Mouse (Mus musculus): ENCODE results near the gene Elavl1.
A peak's percentile ranks its signal among the peaks of the same experiment; 100 is the strongest.

Gene Elavl1

DNA sequence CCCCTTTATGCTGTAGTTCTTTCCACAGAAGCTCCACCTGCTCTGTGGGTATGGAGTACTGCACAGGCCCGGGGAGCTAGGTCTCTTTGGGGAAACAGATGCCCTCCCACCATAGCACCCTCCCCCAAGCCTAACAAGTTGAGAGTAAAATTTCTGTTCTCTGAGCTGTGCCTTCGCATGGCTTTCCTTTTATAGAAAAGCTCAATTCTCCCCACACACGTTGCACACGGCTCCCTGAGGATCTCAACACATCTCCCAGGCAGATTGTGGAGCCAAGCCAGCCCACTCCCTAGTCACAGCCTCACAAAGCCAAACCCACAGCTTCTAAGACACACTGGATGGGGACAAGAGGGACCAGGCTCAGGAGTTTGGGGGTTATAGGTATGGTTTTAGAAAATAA lies 68.3 kb downstream of the Elavl1 start:
- DNase-seq: peak in 1 of 2 experiments; percentile 15

DNA sequence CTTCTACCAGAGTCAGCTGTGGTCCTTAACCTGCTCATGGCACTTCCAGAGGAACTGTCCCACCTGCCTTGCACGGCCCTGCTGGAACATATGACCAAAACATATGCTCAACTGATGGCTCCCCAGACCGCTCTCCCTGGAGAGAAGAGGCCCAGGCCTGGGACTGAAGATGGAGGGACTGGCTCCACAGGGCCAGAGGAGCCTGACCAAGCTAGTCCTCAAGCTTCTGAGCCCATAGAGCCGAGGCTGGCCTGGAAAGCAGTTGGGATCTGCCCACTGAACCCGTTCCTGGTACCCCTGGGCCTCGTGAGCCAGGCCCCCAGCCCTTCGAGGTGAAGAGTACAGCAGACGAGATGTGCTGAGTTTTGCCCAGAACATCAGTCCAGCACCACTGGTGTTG lies 69.7 kb downstream of the Elavl1 start:
- peak in 1 of 2 experiments; percentile 19 for DNase-seq

DNA sequence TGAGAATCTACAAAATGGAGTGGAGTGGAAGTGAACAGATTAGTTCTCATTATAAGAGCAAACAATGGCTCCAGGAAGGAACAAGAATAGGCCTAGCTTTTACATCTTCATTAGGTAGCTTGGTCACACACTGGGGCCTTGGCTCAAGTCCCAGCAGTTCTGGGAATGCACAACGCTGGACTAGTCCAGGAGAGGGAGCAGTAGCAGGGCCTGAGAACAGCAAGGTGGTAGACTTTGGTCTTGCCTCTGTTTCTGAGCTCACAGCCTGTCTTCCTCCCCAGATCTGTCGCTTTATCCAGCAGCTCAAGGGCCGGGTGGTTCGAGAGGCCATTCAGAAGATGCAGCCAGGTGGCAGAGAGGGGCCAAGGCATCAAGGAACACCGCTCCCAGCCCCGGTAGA lies 71.2 kb downstream of the Elavl1 start:
- DNase-seq: peak; percentile 54 to 65

DNA sequence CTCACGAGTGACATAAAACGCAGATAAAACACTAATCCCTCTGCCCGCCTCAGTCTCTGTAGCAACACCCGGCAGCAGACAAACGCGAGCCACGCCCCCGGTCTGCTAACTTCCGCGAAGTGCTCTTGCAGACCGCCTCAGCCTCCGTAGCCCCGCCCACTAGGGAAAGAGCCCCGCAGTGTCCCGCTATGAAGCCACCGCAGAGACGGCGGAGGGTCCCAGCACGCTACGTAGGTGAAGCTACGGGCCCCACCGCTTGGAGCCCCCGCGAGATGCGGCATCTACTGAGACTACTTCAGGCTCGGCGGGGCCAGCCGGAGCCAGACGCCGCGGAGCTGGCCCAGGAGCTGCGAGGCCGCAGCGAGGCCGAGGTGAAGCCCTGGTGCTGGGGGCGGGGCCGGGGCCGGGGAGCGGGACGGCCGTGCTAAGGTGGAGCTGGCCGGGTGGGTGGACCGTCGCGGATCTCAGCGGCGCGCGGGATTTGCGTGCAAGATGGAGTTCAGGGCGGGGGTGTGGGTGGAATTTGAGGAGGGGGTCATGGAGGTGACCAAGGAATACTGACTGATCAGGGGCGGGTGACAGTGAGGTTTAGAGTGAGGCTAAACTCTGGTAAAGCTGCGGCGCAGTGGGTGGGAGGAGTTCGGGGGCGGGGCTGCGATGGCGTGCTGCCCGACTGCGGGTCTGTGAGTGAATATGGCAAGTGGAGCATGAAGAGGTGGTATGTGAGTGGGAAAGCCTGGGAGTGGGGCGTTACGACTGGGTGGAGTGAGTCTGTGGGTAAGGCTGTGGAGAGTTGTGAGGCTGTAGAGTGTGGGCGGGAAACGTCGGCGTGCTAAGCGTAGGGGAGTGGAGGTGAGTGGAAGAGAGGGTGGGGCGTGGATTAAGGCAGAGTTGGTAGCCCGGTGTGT lies 72.0 kb downstream of the Elavl1 start, which contains the start of gene Snapc2:
TSS of gene Snapc2 (plus strand) at position 147 of the 908 bp plus-strand sequence.
- DNase-seq: peak; percentile 96

DNA sequence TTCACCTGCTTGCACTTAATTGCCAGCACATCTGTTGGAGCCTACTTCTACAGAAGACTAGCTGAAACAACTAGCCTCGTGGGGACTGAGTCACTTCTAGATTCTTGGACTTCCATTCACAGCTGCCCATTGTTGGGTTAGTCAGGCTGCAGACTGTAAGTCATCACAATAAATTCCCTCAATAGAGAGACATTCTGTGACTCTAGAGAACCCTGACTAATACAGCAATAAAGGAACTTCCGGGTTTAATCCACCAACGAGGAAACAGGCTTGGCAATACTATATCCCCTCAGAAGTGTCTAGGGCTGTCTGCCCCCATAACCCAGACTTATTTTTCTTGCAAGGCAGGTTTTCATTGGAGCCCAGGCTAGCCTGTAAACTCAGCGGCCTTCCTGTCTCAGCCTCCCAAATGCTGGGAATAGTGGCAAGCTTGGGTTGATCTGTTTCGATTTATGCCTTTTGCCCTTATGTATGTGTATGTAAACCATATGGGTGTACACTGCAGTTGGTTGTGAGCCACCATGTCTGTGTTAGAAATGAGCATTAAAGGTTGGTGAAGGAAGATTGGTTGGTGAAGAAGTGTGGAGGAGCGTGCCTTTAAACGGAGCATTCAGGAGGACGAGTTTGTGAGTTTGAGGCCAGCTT lies 73.0 kb downstream of the Elavl1 start:
- no peak for DNase-seq

DNA sequence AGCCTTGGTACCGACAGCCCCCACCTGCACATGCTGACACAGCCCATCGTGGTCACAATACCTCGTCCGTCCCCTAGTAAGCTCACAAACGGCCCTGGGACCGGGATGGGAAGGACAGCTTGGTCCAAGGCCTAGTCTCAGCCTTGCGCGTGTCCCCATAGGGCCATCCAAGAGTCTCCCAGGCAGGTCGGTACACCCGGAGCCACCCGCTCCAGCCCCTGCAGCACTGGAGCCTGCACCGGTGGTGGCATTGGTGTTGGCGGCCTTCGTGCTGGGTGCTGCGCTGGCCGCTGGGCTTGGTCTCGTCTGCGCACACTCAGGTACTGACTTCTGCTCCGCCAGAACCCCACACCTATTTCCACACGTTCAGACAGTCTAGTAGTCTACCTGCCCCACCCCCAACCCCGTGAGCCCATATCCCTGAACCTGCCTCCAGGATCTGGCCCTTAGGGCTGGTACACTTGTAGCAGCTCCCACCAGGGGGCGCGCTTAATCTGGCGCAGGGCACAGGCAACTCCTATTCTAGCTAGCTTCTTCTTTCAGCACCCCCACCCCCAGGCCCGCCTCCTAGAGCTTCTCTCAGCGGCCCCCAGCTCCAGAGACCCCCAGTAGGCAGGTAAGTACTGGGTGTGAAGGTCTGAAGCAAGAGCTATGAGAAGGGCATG lies 74.8 kb downstream of the Elavl1 start:
- DNase-seq: peak; percentile 86 to 88

DNA sequence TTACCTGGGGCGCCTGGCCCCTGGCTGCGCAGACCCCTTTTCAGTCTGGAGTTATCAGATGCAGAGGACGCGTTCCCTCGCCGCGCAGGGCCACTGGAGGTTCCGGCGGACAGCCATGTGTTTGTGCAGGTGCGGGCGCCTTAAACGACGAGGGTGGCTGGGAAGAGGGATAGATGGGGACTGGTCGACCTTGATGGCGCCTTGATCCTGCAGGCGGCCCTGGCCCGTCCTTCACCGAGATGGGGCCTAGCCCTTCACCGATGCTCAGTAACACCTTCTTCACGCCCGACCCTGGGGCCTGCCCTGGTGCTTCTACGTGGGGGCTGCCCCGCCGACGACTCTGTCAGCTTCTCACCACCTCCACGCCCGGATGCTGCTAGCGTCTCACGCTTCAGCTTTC lies 76.0 kb downstream of the Elavl1 start:
- DNase-seq: no peak

DNA sequence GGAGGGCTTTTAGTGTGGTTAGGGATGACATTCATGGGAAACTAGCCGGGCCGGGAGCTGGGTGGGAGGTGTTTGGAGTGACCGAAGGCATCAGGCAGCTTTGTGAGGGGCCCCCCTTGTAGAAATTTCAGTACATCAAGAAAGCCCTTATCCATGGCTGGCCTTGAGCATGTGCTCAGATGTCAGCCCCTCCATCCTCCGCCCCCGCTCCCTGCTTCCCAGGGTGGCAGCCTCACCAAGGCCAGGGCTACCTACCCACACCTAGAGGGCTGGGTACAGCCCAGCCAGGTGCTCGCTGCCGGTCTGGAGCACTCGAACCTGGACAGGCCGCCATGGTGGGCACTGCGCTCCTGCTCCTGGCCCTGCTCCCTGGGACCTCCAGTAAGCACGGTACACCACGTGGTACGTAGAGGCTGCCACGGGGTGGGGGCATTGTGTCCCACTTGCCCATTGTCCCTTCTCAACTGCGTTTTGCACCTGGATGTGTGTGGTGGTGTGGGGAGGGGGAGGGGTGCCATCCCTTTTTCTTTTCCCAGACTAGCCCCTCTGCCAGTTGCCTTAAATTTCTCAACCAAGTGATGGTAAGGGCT lies 77.2 kb downstream of the Elavl1 start, which contains the start of gene Tgfbr3l:
TSS of gene Tgfbr3l (plus strand) at position 264 of the 590 bp plus-strand sequence.
- DNase-seq: no peak

DNA sequence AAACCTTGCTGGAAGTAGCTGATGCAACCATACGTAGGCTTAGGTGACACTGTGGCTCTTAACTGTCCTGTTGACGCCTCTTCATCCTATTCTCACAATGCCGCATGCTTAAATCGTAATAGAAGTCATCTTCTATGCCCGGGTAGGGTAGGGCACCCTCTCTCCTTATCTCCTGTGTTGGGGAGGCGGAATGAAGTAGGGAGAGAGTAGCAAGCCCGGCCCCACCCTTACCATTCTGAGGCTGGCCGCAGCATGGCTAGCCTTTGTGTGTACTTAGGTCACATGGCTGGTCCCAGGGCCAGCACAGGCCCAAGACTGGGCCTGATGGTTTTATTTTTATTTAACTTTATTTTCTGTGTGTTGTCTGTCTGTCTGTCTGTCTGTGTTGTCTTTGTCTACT lies 78.0 kb downstream of the Elavl1 start:
- no peak for DNase-seq

DNA sequence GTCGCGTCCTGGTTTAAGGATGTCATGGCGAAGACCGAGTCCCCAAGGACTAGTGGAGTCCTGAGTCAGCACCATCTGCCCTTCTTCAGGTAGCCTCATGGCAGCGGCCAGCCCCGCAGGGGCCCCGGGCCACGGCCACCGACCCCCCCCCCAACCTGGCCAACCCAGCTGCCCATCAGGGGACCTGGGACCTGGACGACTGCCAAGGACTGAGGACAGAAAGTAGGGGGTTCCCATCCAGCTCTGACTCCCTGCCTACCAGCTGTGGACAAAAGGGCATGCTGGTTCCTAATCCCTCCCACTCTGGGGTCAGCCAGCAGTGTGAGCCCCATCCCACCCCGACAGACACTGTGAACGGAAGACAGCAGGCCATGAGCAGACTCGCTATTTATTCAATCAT lies 79.5 kb downstream of the Elavl1 start:
- DNase-seq: no peak

DNA sequence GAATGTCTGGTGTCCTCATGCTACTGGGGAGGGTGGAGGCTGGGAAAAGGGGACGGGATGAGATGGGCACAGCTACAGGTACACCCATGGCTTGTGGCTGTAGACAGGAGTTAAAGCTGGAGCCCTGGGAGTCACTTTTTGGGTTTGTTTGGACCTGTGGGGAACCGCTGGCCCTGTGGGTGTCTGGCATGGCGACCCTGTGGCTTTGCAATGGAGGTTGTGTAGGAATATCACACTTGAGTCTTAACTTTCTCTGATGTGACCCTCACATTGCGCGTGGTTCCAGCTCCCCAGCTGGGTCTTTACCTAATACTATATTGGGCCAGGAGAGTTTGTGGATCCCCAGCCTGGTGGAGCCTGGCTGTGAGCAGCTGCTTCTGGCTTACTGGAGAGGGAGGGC lies 80.2 kb downstream of the Elavl1 start:
- DNase-seq: no peak

DNA sequence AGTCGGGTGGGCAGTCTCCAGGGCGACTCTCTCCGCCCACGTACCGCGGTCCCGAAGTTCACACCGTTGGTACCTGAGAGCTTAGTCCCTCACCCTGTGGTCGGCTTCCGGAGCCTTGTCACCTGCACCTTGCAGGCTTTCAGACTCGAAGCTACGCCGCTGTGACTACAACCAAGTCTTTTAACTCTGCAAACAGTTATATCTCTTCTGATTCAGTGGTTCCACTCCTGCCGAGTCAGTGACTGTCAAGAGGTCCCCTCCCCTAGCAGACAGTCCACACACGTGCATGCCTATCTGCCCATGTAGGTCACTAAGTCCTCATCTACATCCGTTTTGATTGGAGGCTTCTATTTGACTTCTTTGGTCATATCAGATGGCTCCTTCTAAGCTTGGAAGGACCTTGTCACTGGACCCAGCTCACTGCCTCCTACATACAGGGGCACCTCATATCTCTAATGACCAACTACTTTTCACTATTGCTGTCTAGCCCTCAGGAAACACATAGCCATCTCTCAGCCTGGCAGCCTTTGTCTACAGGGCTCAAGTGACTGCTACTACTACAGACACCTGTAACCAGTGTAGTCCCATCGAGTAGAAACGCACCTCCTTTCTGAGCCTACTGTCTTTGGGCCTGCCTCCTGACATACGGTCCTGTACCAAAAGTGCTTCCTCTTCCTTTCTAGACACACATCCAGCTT lies 85.9 kb downstream of the Elavl1 start:
- DNase-seq: no peak

DNA sequence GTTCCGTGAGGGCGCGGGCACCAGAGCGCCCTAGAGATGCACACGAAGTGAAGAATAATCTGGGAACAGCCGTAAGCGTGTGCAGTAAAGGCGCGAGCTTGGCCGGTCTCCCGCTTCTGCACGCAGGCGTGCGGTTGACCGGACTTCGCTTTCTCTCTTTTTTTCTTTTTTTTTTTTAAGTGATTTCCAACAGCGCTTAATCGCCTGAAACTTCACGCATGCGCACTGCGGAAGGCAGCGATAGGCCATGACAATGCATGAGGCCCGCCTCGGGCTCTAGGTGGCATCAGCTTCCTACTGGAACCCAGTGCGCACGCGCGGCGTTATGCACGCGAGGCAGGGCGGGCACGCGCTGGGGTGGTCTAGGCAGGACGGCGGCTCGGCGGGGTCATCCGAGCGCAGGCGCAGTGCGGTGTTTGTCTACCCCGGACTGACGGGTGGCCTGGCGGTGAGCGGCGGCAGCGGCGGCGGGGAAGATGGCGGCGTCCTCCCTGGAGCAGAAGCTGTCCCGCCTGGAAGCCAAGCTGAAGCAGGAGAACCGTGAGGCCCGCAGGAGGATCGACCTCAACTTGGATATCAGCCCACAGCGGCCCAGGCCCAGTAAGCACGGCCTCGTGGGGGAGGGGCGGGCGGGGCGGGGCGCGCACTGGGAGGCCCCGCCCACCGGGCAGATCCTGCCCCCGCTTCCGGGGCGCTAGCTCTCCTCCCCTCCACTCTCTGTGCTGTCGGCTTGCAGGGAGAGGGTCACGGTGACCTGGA lies 86.6 kb downstream of the Elavl1 start, which contains the start of the genes Map2k7 and Gm49320:
TSS of gene Map2k7 (plus strand) at position 307 of the 759 bp plus-strand sequence.
TSS of gene Gm49320 (plus strand) at position 432 of the 759 bp plus-strand sequence.
- DNase-seq: peak; percentile 100

DNA sequence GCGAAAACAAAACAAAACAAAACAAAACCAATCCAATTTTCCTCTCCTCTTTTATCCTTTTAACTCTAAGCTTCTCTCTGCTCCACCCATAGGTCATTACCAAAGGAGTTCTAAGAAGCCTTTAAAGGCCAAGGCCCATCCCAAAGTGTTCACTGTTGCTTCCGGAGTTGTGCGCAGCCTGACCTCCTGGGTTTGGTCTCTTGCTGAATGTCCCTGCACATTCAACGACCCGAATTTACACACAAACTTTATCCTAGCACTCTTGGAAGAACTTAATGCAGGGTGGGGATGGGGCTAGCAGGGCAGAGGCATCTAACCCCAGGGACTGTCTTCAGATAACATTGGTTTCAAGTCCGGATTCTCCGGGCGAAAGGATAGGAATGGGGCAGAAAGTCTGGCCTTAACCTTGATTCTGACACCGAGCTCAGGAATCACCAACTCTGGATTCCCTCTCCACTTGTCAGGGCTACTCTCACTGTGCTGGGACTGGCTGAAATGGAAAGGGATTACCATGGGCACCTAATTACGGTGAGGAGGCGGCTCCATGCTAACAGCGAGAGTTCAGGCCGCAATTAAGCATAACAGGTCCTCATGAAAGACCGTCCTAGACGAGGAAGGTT lies 87.3 kb downstream of the Elavl1 start:
- peak in 1 of 2 experiments; percentile 43 for DNase-seq
